Mouse (Mus musculus): ENCODE measurements around the gene Mllt3.

- TF ChIP-seq CTCF (conservative IDR thresholded peaks at IDR 0.05; ENCODE audit: low read length) (no peak), POU5F1 (IDR thresholded peaks at IDR 0.05; ENCODE audit: borderline replicate concordance, low read length) (no peak)
Measured at GRCm38 (mm10) chr4:87985281-87985680, 47.9 kb downstream of the Mllt3 start.
